Mouse (Mus musculus): ENCODE data around the gene 6430550D23Rik. TPM values are rescaled to one million over a fixed set of nuclear protein-coding genes. Genes with fewer than 3 reads are reported as not detected.

Gene 6430550D23Rik
- polyA plus RNA-seq (2015; fragmentation: Nextera tagmentation; extraction: Ambion mirVana), result 0.88 and 1.8 TPM in 2 replicates

DNA sequence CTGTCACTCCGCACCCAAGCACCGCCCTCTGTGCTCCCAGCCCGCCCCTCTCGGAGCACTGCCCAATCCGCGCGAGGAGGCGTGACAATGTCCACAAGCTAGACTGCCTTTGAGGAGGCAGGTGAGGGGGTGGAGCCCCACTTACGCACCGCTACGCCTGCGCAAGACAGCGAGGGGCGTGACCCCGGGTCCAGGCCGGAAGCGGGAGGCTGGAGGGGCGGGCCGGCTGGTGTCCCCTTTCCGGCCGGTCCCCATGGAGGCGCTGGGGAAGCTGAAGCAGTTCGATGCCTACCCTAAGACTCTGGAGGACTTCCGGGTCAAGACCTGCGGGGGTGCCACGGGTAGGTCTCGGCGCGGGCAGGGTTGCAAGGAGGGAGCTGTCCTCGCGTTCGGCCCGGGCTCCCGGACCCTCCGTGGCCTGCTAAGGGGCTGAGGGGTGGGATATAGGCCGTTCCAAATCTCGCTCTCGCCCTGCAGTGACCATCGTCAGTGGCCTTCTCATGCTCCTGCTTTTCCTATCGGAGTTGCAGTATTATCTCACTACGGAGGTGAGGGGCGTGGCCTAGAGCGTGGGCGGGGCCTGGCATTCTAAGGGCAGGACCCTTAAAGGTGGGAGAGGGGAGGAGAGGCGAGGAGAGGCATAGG lies at the start of gene 6430550D23Rik, which contains the start of gene Ergic3:
6430550D23Rik (minus strand) TSS at position 90 of the 645 bp plus-strand sequence.
Ergic3 (plus strand) TSS at position 158 of the 645 bp plus-strand sequence.
- H3K9me3 ChIP-seq, result no peaks in the 10 kb centered on the region
- ATAC-seq (ENCODE audit: borderline replicate concordance, extremely low read depth, low FRiP score, low TSS enrichment), result peak; percentile 99
- H3K4me3 ChIP-seq, result peak within 1 kb of the TSS; percentile 98
- peak within 1 kb of the TSS; percentile 77 for H3K27ac ChIP-seq
- peak within 1 kb of the TSS; percentile 85 for H3K4me2 ChIP-seq
- no peaks in the 10 kb centered on the region for H3K27me3 ChIP-seq
- H3K9ac ChIP-seq, result peak within 1 kb of the TSS; percentile 92
- H3K36me3 ChIP-seq, result peaks cover 35% of the 10 kb centered on the region
- WGBS, result under 1% methylated on average over 45 of the region's 45 CpGs
- peaks cover 11% of the 10 kb centered on the region for H3K4me1 ChIP-seq

DNA sequence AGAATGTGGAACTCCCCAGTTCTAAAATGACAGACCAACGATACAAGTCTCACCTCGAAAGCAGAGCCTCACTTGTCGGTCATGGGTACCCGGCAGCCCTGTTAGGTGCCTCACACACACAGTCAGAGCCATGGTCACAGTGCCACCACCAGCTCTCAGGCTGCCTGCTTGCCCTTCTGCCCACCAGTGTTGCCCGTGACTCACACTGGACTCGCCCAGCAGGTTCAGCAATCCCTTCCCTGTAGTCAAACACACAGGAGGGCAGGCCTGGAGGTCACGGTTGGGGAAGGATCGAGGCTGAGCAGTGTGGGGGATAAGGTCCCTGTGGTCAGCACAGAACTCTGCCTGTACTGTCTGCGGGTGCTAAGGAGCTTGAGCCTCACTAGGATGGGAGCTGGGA lies 45.0 kb upstream of the 6430550D23Rik start, which contains the start of gene Fer1l4:
Fer1l4 (minus strand) TSS at position 132 of the 400 bp plus-strand sequence.
- WGBS, result 56% methylated on average over 9 of the region's 9 CpGs
- H3K27ac ChIP-seq, result no peak within 1 kb of the TSS

GRCm38 (mm10) chr2:156047929-156048328 lies 40.2 kb upstream of the 6430550D23Rik start:
- H3K4me3 ChIP-seq, result no peak overlapping the region
- ATAC-seq (ENCODE audit: borderline replicate concordance, extremely low read depth, low FRiP score, low TSS enrichment), result no peak
- H3K9ac ChIP-seq, result no peak overlapping the region
- H3K36me3 ChIP-seq, result no peaks in the 10 kb centered on the region
- peak overlapping the region; percentile 37; the same call in 1 of the 2 replicates for H3K4me2 ChIP-seq
- peaks cover 11% of the 10 kb centered on the region for H3K27me3 ChIP-seq
- H3K9me3 ChIP-seq, result no peaks in the 10 kb centered on the region
- no peak overlapping the region for H3K27ac ChIP-seq
- H3K4me1 ChIP-seq, result no peaks in the 10 kb centered on the region
- 9% methylated on average over 19 of the region's 19 CpGs for WGBS

More for the DNA sequence above, 45.0 kb upstream of the 6430550D23Rik start, which contains the start of gene Fer1l4:
- Histone ChIP-seq H3K4me2 (no peak within 1 kb of the TSS), H3K9ac (no peak within 1 kb of the TSS), H3K4me1 (no peaks in the 10 kb centered on the region), H3K9me3 (no peaks in the 10 kb centered on the region), H3K36me3 (no peaks in the 10 kb centered on the region), H3K27me3 (peaks cover 4% of the 10 kb centered on the region; the same call in 1 of the 2 replicates), H3K4me3 (no peak within 1 kb of the TSS)
- no peak for ATAC-seq (ENCODE audit: borderline replicate concordance, extremely low read depth, low FRiP score, low TSS enrichment)

- WGBS, result 75% methylated on average over 8 of the region's 8 CpGs
- no peak for ATAC-seq (ENCODE audit: borderline replicate concordance, extremely low read depth, low FRiP score, low TSS enrichment)
- no peaks in the 10 kb centered on the region for H3K9me3 ChIP-seq
- H3K4me3 ChIP-seq, result no peak overlapping the region
- no peak overlapping the region for H3K4me2 ChIP-seq
- peaks cover 7% of the 10 kb centered on the region for H3K27me3 ChIP-seq
- H3K36me3 ChIP-seq, result no peaks in the 10 kb centered on the region
- no peaks in the 10 kb centered on the region for H3K4me1 ChIP-seq
- no peak overlapping the region for H3K27ac ChIP-seq
- no peak overlapping the region for H3K9ac ChIP-seq
Observed at GRCm38 (mm10) chr2:156042903-156043302, 35.1 kb upstream of the 6430550D23Rik start.

DNA sequence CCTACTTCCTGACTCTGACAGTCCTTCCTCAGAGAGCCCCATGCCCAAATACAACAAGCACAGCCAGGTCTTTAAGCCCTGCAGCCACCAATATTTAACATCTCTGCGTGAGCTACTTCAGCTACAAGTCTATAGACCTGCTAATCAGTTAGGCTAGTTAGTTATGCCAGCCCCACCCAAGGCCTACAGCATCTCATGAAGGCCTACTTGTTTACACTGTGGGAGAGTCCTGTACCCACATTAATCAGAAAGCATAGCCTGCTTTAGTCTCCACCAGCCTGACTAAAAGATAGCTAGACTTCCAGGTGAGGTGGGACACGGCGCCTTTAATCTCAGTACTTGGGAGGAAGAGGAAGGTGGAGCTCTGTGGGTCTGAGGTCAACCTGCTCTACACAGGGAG lies 31.6 kb upstream of the 6430550D23Rik start:
- no peaks in the 10 kb centered on the region for H3K4me1 ChIP-seq
- no peak overlapping the region for H3K27ac ChIP-seq
- 76% methylated on average over 3 of the region's 3 CpGs for WGBS
- no peak overlapping the region for H3K4me3 ChIP-seq
- no peaks in the 10 kb centered on the region for H3K36me3 ChIP-seq
- ATAC-seq (ENCODE audit: borderline replicate concordance, extremely low read depth, low FRiP score, low TSS enrichment), result no peak
- H3K9ac ChIP-seq, result no peak overlapping the region
- H3K9me3 ChIP-seq, result no peaks in the 10 kb centered on the region
- no peaks in the 10 kb centered on the region for H3K27me3 ChIP-seq
- no peak overlapping the region for H3K4me2 ChIP-seq

- no peak for ATAC-seq (ENCODE audit: borderline replicate concordance, extremely low read depth, low FRiP score, low TSS enrichment)
- Histone ChIP-seq H3K36me3 (no peaks in the 10 kb centered on the region), H3K4me3 (no peak overlapping the region), H3K27ac (no peak overlapping the region), H3K9ac (no peak overlapping the region), H3K4me2 (no peak overlapping the region), H3K4me1 (no peaks in the 10 kb centered on the region), H3K27me3 (no peaks in the 10 kb centered on the region), H3K9me3 (no peaks in the 10 kb centered on the region)
Observed at GRCm38 (mm10) chr2:156025482-156025881, 17.7 kb upstream of the 6430550D23Rik start.

- 85% methylated on average over 2 of the region's 2 CpGs for WGBS
- no peak overlapping the region for H3K27ac ChIP-seq
- H3K4me1 ChIP-seq, result no peaks in the 10 kb centered on the region
- peaks cover 24% of the 10 kb centered on the region for H3K36me3 ChIP-seq
- H3K4me2 ChIP-seq, result no peak overlapping the region
- H3K9me3 ChIP-seq, result no peaks in the 10 kb centered on the region
- H3K9ac ChIP-seq, result no peak overlapping the region
- no peaks in the 10 kb centered on the region for H3K27me3 ChIP-seq
- no peak overlapping the region for H3K4me3 ChIP-seq
- no peak for ATAC-seq (ENCODE audit: borderline replicate concordance, extremely low read depth, low FRiP score, low TSS enrichment)
Observed at GRCm38 (mm10) chr2:156021765-156022164, 14.0 kb upstream of the 6430550D23Rik start.

DNA sequence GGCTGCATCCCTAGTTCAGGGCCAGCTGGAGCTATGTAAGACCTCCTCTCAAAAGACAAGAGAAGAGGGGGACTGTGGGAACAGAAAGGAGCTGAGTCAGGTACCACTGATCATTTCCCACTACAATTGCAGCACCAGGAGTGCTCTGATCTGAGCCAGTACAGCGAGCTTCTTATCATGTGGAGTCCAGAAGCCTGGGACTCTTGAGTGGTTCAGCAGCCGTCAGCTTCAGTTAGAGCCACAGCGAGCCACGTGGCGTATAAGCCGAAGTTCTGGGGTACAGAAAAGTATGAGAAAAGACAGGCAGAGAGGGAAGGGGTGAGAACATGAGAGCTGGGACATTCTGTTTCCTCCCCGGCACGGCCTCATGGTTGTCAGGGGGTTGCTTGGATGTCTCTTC lies 13.4 kb upstream of the 6430550D23Rik start:
- no peaks in the 10 kb centered on the region for H3K27me3 ChIP-seq
- no peaks in the 10 kb centered on the region for H3K4me1 ChIP-seq
- peaks cover 29% of the 10 kb centered on the region for H3K36me3 ChIP-seq
- H3K9ac ChIP-seq, result no peak overlapping the region
- ATAC-seq (ENCODE audit: borderline replicate concordance, extremely low read depth, low FRiP score, low TSS enrichment), result no peak
- H3K27ac ChIP-seq, result no peak overlapping the region
- no peak overlapping the region for H3K4me3 ChIP-seq
- H3K9me3 ChIP-seq, result no peaks in the 10 kb centered on the region
- H3K4me2 ChIP-seq, result no peak overlapping the region
- WGBS, result 81% methylated on average over 8 of the region's 8 CpGs

DNA sequence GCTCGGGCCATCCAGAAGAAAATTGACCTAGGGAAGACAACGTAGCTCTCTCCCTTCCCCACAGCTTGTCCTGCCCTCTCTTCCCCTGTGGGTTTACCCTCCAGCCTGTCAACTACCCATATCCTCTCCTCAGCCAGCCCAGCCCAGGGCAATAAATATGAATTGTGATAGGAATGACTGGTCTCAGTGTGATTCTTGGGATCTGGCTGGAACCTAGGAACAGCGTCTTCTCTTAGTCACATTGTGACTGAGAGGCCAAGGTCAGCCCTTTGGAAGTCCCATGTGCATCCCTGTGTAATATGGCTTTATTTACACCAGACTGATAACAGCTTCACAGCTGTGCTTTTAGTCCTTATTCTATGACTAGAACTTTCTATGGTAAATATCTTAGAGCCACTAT lies 10.3 kb upstream of the 6430550D23Rik start:
- Histone ChIP-seq H3K4me2 (no peak overlapping the region), H3K27me3 (no peaks in the 10 kb centered on the region), H3K4me1 (no peaks in the 10 kb centered on the region), H3K4me3 (no peak overlapping the region), H3K9me3 (no peaks in the 10 kb centered on the region), H3K9ac (no peak overlapping the region), H3K36me3 (peaks cover 59% of the 10 kb centered on the region), H3K27ac (no peak overlapping the region)
- WGBS, result 86% methylated on average over 3 of the region's 3 CpGs
- ATAC-seq (ENCODE audit: borderline replicate concordance, extremely low read depth, low FRiP score, low TSS enrichment), result no peak

DNA sequence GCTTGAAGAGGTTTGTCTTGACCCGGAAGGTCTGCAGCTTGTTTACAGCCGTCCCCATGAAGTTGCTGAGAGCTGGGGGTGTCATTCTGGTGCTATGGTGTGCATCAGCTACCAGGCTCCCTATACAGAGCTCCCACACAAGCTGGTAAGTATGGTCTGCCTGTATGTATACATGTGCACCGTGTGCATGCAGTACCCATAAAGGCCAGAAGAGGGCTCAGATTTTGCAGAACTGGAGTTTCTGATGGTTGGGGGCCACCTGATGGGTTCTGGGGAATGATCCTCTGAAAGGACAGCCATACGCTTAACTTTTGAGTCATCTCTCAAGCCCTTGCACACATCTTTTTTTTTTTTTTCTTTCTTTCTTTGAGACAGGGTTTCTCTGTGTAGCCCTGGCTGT lies 2.4 kb downstream of the 6430550D23Rik start:
- H3K4me2 ChIP-seq, result no peak overlapping the region
- H3K4me1 ChIP-seq, result peaks cover 11% of the 10 kb centered on the region
- no peak for ATAC-seq (ENCODE audit: borderline replicate concordance, extremely low read depth, low FRiP score, low TSS enrichment)
- no peaks in the 10 kb centered on the region for H3K27me3 ChIP-seq
- WGBS, result 91% methylated on average over 4 of the region's 4 CpGs
- H3K27ac ChIP-seq, result no peak overlapping the region
- H3K36me3 ChIP-seq, result peaks cover 10% of the 10 kb centered on the region
- H3K9ac ChIP-seq, result no peak overlapping the region
- H3K9me3 ChIP-seq, result no peaks in the 10 kb centered on the region
- H3K4me3 ChIP-seq, result no peak overlapping the region

- Histone ChIP-seq H3K4me1 (no peaks in the 10 kb centered on the region), H3K4me2 (no peak overlapping the region), H3K36me3 (peaks cover 97% of the 10 kb centered on the region), H3K27ac (no peak overlapping the region), H3K4me3 (no peak overlapping the region), H3K9ac (no peak overlapping the region), H3K9me3 (no peaks in the 10 kb centered on the region), H3K27me3 (no peaks in the 10 kb centered on the region)
- WGBS, result 69% methylated on average over 14 of the region's 14 CpGs
- peak; percentile 43; the same call in 1 of the 2 replicates for ATAC-seq (ENCODE audit: borderline replicate concordance, extremely low read depth, low FRiP score, low TSS enrichment)
Observed at GRCm38 (mm10) chr2:155991863-155992321, 15.9 kb downstream of the 6430550D23Rik start.

DNA sequence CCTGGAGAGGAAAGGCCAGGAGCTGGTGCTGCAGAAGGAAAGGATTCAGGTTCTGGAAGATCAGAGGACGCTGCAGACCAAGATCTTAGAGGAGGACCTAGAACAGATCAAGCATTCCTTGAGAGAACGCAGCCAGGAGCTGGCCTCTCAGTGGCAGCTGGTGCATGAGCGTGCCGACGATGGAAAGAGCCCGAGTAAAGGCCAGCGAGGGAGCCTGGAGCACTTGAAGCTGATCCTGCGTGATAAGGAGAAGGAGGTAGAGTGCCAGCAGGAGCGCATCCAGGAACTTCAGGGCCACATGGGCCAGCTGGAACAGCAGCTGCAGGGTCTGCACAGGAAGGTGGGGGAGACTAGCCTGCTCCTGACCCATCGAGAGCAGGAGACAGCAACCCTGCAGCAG lies 16.6 kb downstream of the 6430550D23Rik start:
- no peak overlapping the region for H3K9ac ChIP-seq
- 83% methylated on average over 10 of the region's 10 CpGs for WGBS
- H3K9me3 ChIP-seq, result no peaks in the 10 kb centered on the region
- no peak for ATAC-seq (ENCODE audit: borderline replicate concordance, extremely low read depth, low FRiP score, low TSS enrichment)
- H3K4me1 ChIP-seq, result no peaks in the 10 kb centered on the region
- no peak overlapping the region for H3K27ac ChIP-seq
- no peaks in the 10 kb centered on the region for H3K27me3 ChIP-seq
- H3K4me2 ChIP-seq, result no peak overlapping the region
- H3K36me3 ChIP-seq, result peaks cover 96% of the 10 kb centered on the region
- no peak overlapping the region for H3K4me3 ChIP-seq
